Mouse (Mus musculus) CD8-positive naive resting alpha-beta T cell, adult 57 days (primary cell): ENCODE results near the gene Vmn1r233. TPM values are rescaled to one million over a fixed set of nuclear protein-coding genes. Genes with fewer than 3 reads are reported as not detected.

Experiments used
- total RNA-seq: library from RNA; stranded (reverse); gene quantifications from one replicate; pipeline ENCODE4 v1.2.4, GENCODE M21; 2023

Gene Vmn1r233
- total RNA-seq = not detected

DNA sequence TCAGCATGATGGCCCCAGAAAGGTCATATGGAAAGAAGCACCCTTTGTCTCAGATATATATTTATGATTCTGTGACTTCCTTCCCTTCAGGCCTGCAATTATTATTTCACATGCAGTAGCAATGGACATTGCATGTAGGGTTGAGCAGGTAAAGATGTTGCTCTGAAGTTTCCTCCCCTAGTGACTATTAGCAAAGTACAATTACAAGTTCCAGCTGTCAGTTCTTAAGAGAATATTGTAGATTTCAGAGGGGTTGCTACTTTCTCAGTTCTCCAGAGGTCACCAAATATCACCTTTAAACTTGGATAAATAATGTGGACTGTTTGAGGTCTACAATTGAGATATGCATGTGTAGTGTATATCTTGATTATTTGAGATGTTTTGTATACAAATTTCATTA lies at the start of gene Vmn1r233:
Vmn1r233 (minus strand) TSS at position 101 of the 400 bp plus-strand sequence.

DNA sequence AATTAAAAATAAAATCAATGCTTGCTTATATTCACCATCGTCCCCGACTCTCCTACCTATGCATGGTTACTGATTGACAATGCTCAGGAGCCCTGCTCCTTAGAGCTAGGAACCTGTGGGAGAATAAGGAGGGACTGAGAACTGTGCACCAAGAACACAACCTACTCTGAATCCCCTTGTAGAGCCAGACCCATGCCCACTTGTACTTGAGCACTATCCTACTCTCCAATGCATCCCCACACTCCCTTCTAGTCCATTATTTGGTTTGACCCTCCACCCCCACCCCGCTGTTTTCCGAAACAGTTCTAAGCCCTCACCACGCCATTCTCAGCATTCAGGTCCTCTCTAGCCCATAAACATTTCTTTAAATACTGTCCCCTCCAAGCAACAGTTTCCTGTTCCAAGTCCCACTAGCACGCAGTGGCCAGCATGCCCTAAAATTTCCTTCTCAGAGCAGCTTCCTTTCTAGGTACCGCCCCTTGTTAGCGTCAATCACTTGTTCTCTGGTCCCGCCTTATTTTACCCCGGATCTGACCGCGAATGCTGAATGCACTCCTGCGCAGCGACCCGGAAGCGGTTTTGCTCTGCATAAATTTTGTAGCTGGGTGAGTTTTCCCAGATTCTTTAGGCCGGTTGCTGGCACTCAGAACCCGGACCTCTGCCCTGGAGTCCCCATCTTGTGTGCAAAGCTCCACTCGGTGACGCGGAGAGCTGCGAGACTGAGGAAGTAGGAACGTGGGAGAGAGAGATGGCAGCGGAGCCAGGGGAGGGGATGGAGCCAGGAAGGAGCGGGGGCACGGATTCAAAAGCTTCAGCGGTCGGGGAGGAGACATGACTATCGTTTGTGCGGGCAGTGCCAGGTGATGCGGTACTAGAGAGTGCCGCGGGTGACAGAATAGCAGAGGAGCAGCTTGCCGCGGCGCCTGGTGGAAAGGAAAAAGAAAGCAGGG lies 12.4 kb upstream of the Vmn1r233 start, which contains the start of gene Zfp160:
Zfp160 (plus strand) TSS at position 522 of the 950 bp plus-strand sequence.

DNA sequence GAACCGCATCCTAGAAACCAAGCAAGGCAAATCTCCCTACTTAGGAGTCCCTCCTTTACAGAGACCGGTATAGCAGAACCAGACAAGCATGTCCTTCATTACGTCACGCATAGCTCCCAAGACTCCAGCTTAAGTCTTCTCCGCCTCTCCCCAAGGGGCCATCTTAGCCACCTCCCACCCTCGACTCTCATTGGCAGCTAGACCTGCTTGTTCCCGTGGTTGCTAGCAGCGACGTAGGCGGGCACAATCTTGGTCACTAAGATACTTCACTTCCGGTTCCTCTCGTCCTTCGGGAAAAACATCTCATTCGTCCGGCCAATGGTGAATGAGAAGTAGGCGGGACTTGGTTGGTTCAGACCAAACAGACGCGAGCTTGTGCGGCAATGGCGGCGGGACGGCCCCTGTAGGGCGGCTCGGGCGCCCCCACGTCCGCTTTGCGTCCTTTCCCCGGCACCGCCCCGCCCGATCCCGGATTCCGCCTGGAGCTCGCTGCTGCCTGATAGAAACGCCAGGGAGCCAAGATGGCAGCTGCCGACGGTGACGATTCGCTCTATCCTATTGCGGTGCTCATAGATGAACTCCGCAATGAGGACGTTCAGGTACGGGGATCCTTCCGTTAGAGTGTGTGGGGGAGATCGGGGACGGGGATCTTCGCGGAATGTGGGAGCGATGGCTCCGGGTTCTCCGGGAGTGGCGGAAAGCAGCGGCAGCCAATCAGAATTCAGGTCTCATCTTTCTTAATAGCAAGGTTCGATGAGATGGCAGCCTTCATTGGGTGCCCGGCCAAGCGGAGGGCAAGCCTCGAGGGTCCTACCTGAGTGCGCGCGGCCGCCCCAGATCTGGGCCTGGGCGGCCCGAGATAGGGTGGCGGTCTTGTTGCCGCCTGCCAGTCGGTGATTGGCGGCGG lies 51.0 kb downstream of the Vmn1r233 start, which contains the start of gene Ppp2r1a:
Ppp2r1a (plus strand) TSS at position 327 of the 907 bp plus-strand sequence.

Other genes starting within 250 kb of the Vmn1r233 start
- gene Vmn1r228, start 210.3 kb downstream of the Vmn1r233 start, total RNA-seq = not detected
- gene Vmn1r229, start 184.9 kb downstream of the Vmn1r233 start, total RNA-seq = not detected
- gene Vmn1r230, start 156.0 kb downstream of the Vmn1r233 start, total RNA-seq = not detected
- gene Vmn1r231, start 91.4 kb downstream of the Vmn1r233 start, total RNA-seq = not detected
- not detected for gene Vmn1r232, start 76.8 kb downstream of the Vmn1r233 start, total RNA-seq
- 244 TPM for gene Ppp2r1a, start 51.2 kb downstream of the Vmn1r233 start, total RNA-seq
- 11.4 TPM for gene Zfp160, start 12.4 kb upstream of the Vmn1r233 start, total RNA-seq
- gene Vmn1r234, start 229.6 kb upstream of the Vmn1r233 start, total RNA-seq = not detected